Mouse (Mus musculus): ENCODE data around the gene Pdlim7.

DNA sequence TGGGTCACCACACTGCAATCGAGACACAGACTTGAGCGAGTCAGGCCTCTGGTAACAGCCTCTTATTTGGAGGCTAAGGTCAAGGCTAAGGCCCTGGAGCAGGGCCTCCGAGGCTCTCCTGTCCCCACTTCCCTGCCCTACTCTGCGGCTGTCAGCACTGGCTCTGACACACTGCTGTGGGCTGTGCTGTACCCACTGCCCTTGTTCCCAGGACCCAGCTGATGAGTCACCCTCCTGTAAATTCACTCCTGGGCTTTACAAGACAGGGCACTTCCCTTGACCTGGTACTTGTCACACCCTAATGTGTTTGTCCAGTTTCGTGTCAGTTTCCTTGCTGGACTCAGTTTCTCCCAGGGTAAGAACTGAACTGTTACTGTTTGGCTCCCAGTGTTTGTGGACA, 35.0 kb upstream of the Pdlim7 start:
- TF ChIP-seq TAL1 (IDR thresholded peaks at IDR 0.05; ENCODE audit: low read length) (no peak), GATA1 (IDR thresholded peaks at IDR 0.05; ENCODE audit: low read length) (no peak)

Data from erythroblast, embryonic 14.5 days (primary cell).